Mouse (Mus musculus) hindbrain, embryonic 16.5 days (tissue): ENCODE results near the gene Rsph1. TPM values are rescaled to one million over a fixed set of nuclear protein-coding genes. Genes with fewer than 3 reads are reported as not detected.

ENCODE experiments used
- ATAC-seq: fragments of 200-750 bp; cut with Nextera tagmentation; 2 replicates; pipeline ENCODE4 v1.8.0; 2017; ENCODE audit warnings: moderate TSS enrichment, moderate library complexity
- H3K27ac ChIP-seq: fragments of 300-500 bp; sonication (generic); 2 replicates; pipeline ENCODE4 v1.5.1; 2014; ENCODE audit warnings: low read depth, mild to moderate bottlenecking, control low read depth, low read length, moderate library complexity
- H3K27me3 ChIP-seq: fragments of 300-500 bp; sonication (generic); replicated peaks from 2 replicates; pipeline ENCODE4 v1.6.1; 2014; ENCODE audit warnings: low read length; ENCODE audit not compliant: control insufficient read depth, insufficient read depth
- H3K36me3 ChIP-seq: fragments of 300-500 bp; sonication (generic); 2 replicates; pipeline ENCODE4 v1.6.1; 2014; ENCODE audit warnings: mild to moderate bottlenecking, low read length, moderate library complexity, mixed read lengths; ENCODE audit not compliant: control insufficient read depth, insufficient read depth
- H3K4me1 ChIP-seq: fragments of 300-500 bp; sonication (generic); 2 replicates; pipeline ENCODE4 v1.6.1; 2014; ENCODE audit warnings: low read depth, low read length; ENCODE audit not compliant: control insufficient read depth, insufficient read depth
- H3K4me2 ChIP-seq: fragments of 300-500 bp; sonication (generic); 2 replicates; pipeline ENCODE4 v1.6.1; 2014; ENCODE audit warnings: mild to moderate bottlenecking, low read length, control low read depth, moderate library complexity
- H3K4me3 ChIP-seq: fragments of 300-500 bp; sonication (generic); 2 replicates; pipeline ENCODE4 v1.5.1; 2014; ENCODE audit warnings: mild to moderate bottlenecking, low read length, control low read depth, moderate library complexity
- H3K9ac ChIP-seq: fragments of 300-500 bp; sonication (generic); 2 replicates; pipeline ENCODE4 v1.6.1; 2014; ENCODE audit warnings: low read depth, mild to moderate bottlenecking, control low read depth, low read length, moderate library complexity
- H3K9me3 ChIP-seq: fragments of 300-500 bp; sonication (generic); 2 replicates; pipeline ENCODE4 v1.6.1; 2014; ENCODE audit warnings: mild to moderate bottlenecking, low read length, moderate library complexity; ENCODE audit not compliant: control insufficient read depth
- WGBS: fragments of 180-500 bp; shearing (Covaris S2); extraction: QIAGEN DNeasy Blood & Tissue Kit; methylation state at CpG from one replicate; pipeline ENCODE4 v1.1.7; 2014; 5-methylcytosine and 5-hydroxymethylcytosine counted together
- polyA plus RNA-seq: library from polyadenylated mRNA; unstranded; fragments of >200 nt; fragmentation: Nextera tagmentation; extraction: Ambion mirVana; gene quantifications from 2 replicates; pipeline ENCODE4 v1.2.1, GENCODE M21; 2015

Gene Rsph1
- polyA plus RNA-seq, 1 experiment from 2014 or later: 8.8 TPM

- ATAC-seq: peak; percentile 81
- 1% methylated on average over 66 of the region's 68 CpGs for WGBS
Measured at GRCm38 (mm10) chr17:31295892-31296781, 19.0 kb upstream of the Rsph1 start.

GRCm38 (mm10) chr17:31295215-31295891 lies 18.2 kb upstream of the Rsph1 start:
- peak overlapping the region; percentile 80 for H3K27ac ChIP-seq
- 15% methylated on average over 25 of the region's 25 CpGs for WGBS
- H3K4me3 ChIP-seq: peak overlapping the region; percentile 71
- H3K36me3 ChIP-seq: no peaks in the 10 kb centered on the region
- no peaks in the 10 kb centered on the region for H3K27me3 ChIP-seq
- ATAC-seq: peak; percentile 46
- peak overlapping the region; percentile 80 for H3K9ac ChIP-seq
- peaks cover 21% of the 10 kb centered on the region for H3K4me1 ChIP-seq
- H3K9me3 ChIP-seq: no peaks in the 10 kb centered on the region
- H3K4me2 ChIP-seq: peak overlapping the region; percentile 92

More at GRCm38 (mm10) chr17:31295892-31296781, 19.0 kb upstream of the Rsph1 start:
- H3K27ac ChIP-seq: peak overlapping the region; percentile 80
- H3K4me1 ChIP-seq: peaks cover 21% of the 10 kb centered on the region
- H3K4me3 ChIP-seq: peak overlapping the region; percentile 71
- no peaks in the 10 kb centered on the region for H3K9me3 ChIP-seq
- no peaks in the 10 kb centered on the region for H3K36me3 ChIP-seq
- peak overlapping the region; percentile 80 for H3K9ac ChIP-seq
- peak overlapping the region; percentile 92 for H3K4me2 ChIP-seq
- H3K27me3 ChIP-seq: no peaks in the 10 kb centered on the region

GRCm38 (mm10) chr17:31294363-31295214 lies 17.4 kb upstream of the Rsph1 start:
- ATAC-seq: no peak
- no peaks in the 10 kb centered on the region for H3K36me3 ChIP-seq
- H3K9ac ChIP-seq: no peak overlapping the region
- H3K27me3 ChIP-seq: no peaks in the 10 kb centered on the region
- no peak overlapping the region; the same call in 1 of the 2 replicates for H3K4me2 ChIP-seq
- no peak overlapping the region for H3K27ac ChIP-seq
- 86% methylated on average over 15 of the region's 15 CpGs for WGBS
- peaks cover 21% of the 10 kb centered on the region for H3K4me1 ChIP-seq
- no peaks in the 10 kb centered on the region for H3K9me3 ChIP-seq
- H3K4me3 ChIP-seq: no peak overlapping the region

GRCm38 (mm10) chr17:31290859-31291258 lies 13.7 kb upstream of the Rsph1 start:
- no peak overlapping the region for H3K4me2 ChIP-seq
- no peaks in the 10 kb centered on the region for H3K36me3 ChIP-seq
- no peak overlapping the region for H3K27ac ChIP-seq
- H3K4me1 ChIP-seq: peaks cover 6% of the 10 kb centered on the region
- no peak overlapping the region for H3K9ac ChIP-seq
- H3K4me3 ChIP-seq: no peak overlapping the region
- H3K27me3 ChIP-seq: no peaks in the 10 kb centered on the region
- ATAC-seq: no peak
- H3K9me3 ChIP-seq: no peaks in the 10 kb centered on the region
- WGBS: 72% methylated on average over 6 of the region's 6 CpGs

GRCm38 (mm10) chr17:31290311-31290710 lies 13.1 kb upstream of the Rsph1 start:
- Histone ChIP-seq H3K9ac (no peak overlapping the region), H3K9me3 (no peaks in the 10 kb centered on the region), H3K4me2 (no peak overlapping the region), H3K36me3 (no peaks in the 10 kb centered on the region), H3K27ac (no peak overlapping the region), H3K4me1 (peaks cover under 1% of the 10 kb centered on the region), H3K27me3 (no peaks in the 10 kb centered on the region), H3K4me3 (no peak overlapping the region)
- no peak for ATAC-seq

GRCm38 (mm10) chr17:31288999-31289726 lies 12.0 kb upstream of the Rsph1 start:
- WGBS: 53% methylated on average over 7 of the region's 7 CpGs
- H3K4me3 ChIP-seq: no peak overlapping the region

GRCm38 (mm10) chr17:31287216-31287615 lies 10.0 kb upstream of the Rsph1 start:
- H3K4me3 ChIP-seq: no peak overlapping the region

More at GRCm38 (mm10) chr17:31288999-31289726, 12.0 kb upstream of the Rsph1 start:
- Histone ChIP-seq H3K27me3 (no peaks in the 10 kb centered on the region), H3K9me3 (no peaks in the 10 kb centered on the region), H3K36me3 (no peaks in the 10 kb centered on the region), H3K4me1 (no peaks in the 10 kb centered on the region), H3K4me2 (no peak overlapping the region), H3K27ac (no peak overlapping the region), H3K9ac (no peak overlapping the region)
- no peak for ATAC-seq

GRCm38 (mm10) chr17:31286492-31286891 lies 9.3 kb upstream of the Rsph1 start, which contains the start of gene Slc37a1:
Gene Slc37a1, plus strand, starts transcription at chr17:31286792.
- no peak within 1 kb of the TSS for H3K4me2 ChIP-seq
- ATAC-seq: no peak
- no peak within 1 kb of the TSS for H3K9ac ChIP-seq
- H3K36me3 ChIP-seq: no peaks in the 10 kb centered on the region
- H3K9me3 ChIP-seq: no peaks in the 10 kb centered on the region
- no peaks in the 10 kb centered on the region for H3K27me3 ChIP-seq
- H3K4me3 ChIP-seq: no peak within 1 kb of the TSS
- no peak within 1 kb of the TSS for H3K27ac ChIP-seq
- 93% methylated on average over 1 of the region's 1 CpGs for WGBS
- H3K4me1 ChIP-seq: peaks cover 6% of the 10 kb centered on the region

More at GRCm38 (mm10) chr17:31287216-31287615, 10.0 kb upstream of the Rsph1 start:
- Histone ChIP-seq H3K36me3 (no peaks in the 10 kb centered on the region), H3K9me3 (no peaks in the 10 kb centered on the region), H3K4me1 (peaks cover 6% of the 10 kb centered on the region), H3K9ac (no peak overlapping the region), H3K27ac (no peak overlapping the region), H3K27me3 (no peaks in the 10 kb centered on the region), H3K4me2 (no peak overlapping the region)
- 87% methylated on average over 3 of the region's 3 CpGs for WGBS
- ATAC-seq: no peak
